Mouse (Mus musculus): ENCODE measurements around the gene Tnfrsf11a. TPM values are rescaled to one million over a fixed set of nuclear protein-coding genes. Genes with fewer than 3 reads are reported as not detected.
A peak's percentile ranks its signal among the peaks of the same experiment; 100 is the strongest.

Tnfrsf11a gene
- polyA plus RNA-seq, 1 experiment from 2014 or later, result 3.8 TPM

DNA sequence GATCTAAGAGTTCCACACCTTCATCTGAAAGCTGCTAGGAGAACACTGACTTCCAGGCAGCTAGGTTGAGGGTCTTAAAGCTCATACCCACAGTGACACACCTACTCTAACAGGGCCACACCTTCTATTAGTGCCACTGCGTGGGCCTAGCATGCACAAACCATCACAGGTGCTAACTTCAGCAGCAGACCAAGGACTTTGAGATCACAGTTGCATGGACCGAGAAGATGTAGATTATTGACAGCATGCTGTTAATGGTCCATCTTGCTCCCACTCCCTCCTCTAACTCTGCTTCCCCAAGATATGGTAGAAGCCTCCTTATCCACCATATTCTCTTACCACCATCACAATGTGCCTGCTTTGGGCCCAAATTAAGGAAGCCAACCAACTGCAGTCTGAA lies 79.2 kb downstream of the Tnfrsf11a start:
- no peak overlapping the region for H3K4me2 ChIP-seq (replicated peaks; ENCODE audit: low read depth)
- H3K4me1 ChIP-seq (replicated peaks; ENCODE audit: control insufficient read depth, insufficient read depth), result no peaks in the 10 kb centered on the region
- no peaks in the 10 kb centered on the region for H3K9me3 ChIP-seq (ENCODE audit: control insufficient read depth, low read length)
- DNase-seq (ENCODE audit: low spot score) (peak; percentile 2), ATAC-seq (ENCODE audit: low FRiP score, low TSS enrichment) (no peak)
- no peak overlapping the region for H3K9ac ChIP-seq (ENCODE audit: low read length)
- 85% methylated on average over 2 of the region's 2 CpGs for WGBS
- TF ChIP-seq EP300 (optimal IDR thresholded peaks at IDR 0.05) (no peak), CTCF (IDR thresholded peaks at IDR 0.05; ENCODE audit: low read depth) (no peak)
- H3K27me3 ChIP-seq (ENCODE audit: control insufficient read depth, insufficient read depth, low read length), result no peaks in the 10 kb centered on the region
- H3K4me3 ChIP-seq (ENCODE audit: low read depth, low read length), result no peak overlapping the region
- no peaks in the 10 kb centered on the region for H3K36me3 ChIP-seq (ENCODE audit: control insufficient read depth, insufficient read depth, low read length)
- no peak overlapping the region for H3K27ac ChIP-seq (replicated peaks)

DNA sequence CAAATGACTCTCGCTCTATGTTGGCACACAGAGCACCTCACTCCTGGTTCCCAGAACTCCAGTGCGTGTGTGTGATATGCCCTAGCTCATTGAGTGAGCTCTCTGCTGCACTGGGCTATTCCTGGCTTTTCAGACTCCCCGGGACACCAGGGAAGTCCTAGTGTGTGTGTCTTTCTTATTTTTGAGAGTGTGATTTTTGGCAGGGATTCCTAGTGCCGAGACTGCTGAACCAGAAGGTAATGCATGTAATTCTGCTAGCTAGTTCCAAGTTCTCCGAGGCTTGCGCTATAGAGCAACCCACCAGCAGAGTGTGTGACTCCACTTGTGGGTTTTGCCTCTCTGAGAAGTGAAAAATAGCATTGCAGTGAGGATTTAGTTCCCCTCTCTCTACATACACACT lies 96.1 kb downstream of the Tnfrsf11a start:
- Histone ChIP-seq H3K4me3 (ENCODE audit: low read depth, low read length) (no peak overlapping the region), H3K4me2 (replicated peaks; ENCODE audit: low read depth) (no peak overlapping the region), H3K9ac (ENCODE audit: low read length) (no peak overlapping the region), H3K27me3 (ENCODE audit: control insufficient read depth, insufficient read depth, low read length) (no peaks in the 10 kb centered on the region), H3K27ac (replicated peaks) (no peak overlapping the region), H3K9me3 (ENCODE audit: control insufficient read depth, low read length) (no peaks in the 10 kb centered on the region), H3K36me3 (ENCODE audit: control insufficient read depth, insufficient read depth, low read length) (no peaks in the 10 kb centered on the region), H3K4me1 (replicated peaks; ENCODE audit: control insufficient read depth, insufficient read depth) (0 out of 2 replicates have a peak, but pooled peaks cover 3% of the 10 kb centered on the region)
- DNase-seq (ENCODE audit: low spot score) (no peak), ATAC-seq (ENCODE audit: low FRiP score, low TSS enrichment) (no peak)
- WGBS, result 81% methylated on average over 6 of the region's 6 CpGs
- no peak for TF ChIP-seq EP300 (optimal IDR thresholded peaks at IDR 0.05)
- no peak for TF ChIP-seq CTCF (IDR thresholded peaks at IDR 0.05; ENCODE audit: low read depth)

DNA sequence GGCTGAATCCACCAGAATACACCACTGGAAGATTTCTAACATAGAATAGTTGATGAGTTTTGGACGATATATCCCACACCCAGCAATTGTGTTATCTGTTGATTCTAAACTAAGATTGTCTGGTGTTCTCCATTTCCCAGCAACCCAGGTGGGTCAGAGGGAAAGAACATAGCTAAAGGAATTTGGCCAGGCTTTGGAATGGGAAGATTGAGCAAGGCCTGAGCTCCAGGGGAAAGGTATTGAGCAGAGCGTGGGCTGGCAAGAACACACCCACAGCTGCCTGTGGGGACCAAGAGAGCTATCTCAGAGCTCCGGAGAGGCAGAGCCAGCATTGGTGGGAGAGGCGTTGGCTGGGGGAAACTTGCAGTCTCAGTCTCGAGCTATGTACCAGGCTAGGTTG lies 97.3 kb downstream of the Tnfrsf11a start:
- no peak for ATAC-seq (ENCODE audit: low FRiP score, low TSS enrichment)
- DNase-seq (ENCODE audit: low spot score), result no peak
- Histone ChIP-seq H3K27me3 (ENCODE audit: control insufficient read depth, insufficient read depth, low read length) (no peaks in the 10 kb centered on the region), H3K4me1 (replicated peaks; ENCODE audit: control insufficient read depth, insufficient read depth) (0 out of 2 replicates have a peak, but pooled peaks cover 3% of the 10 kb centered on the region), H3K4me3 (ENCODE audit: low read depth, low read length) (no peak overlapping the region), H3K9me3 (ENCODE audit: control insufficient read depth, low read length) (no peaks in the 10 kb centered on the region), H3K36me3 (ENCODE audit: control insufficient read depth, insufficient read depth, low read length) (no peaks in the 10 kb centered on the region), H3K27ac (replicated peaks) (no peak overlapping the region), H3K4me2 (replicated peaks; ENCODE audit: low read depth) (no peak overlapping the region), H3K9ac (ENCODE audit: low read length) (no peak overlapping the region)
- no peak for TF ChIP-seq EP300 (optimal IDR thresholded peaks at IDR 0.05)
- TF ChIP-seq CTCF (IDR thresholded peaks at IDR 0.05; ENCODE audit: low read depth), result no peak
- 80% methylated on average over 5 of the region's 5 CpGs for WGBS

DNA sequence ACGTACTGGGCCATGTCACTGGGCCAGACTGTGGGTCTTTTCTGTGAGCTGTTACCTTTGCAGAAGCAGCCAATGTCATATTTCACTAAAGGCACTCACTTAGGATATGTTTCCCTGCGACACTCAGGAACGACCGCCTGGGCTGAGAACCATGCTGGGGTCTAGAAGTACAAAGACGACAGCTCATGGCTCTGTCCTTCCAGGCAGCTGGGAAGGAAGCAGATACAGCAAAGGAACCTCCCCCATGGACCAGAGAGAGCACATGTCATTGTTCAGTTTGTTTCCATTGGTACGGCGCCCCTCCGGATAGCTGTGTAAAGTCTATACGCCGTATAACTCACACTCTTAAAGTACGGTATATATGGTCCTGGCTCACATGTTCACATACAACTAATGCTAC lies 97.9 kb downstream of the Tnfrsf11a start:
- DNase-seq (ENCODE audit: low spot score), result no peak

DNA sequence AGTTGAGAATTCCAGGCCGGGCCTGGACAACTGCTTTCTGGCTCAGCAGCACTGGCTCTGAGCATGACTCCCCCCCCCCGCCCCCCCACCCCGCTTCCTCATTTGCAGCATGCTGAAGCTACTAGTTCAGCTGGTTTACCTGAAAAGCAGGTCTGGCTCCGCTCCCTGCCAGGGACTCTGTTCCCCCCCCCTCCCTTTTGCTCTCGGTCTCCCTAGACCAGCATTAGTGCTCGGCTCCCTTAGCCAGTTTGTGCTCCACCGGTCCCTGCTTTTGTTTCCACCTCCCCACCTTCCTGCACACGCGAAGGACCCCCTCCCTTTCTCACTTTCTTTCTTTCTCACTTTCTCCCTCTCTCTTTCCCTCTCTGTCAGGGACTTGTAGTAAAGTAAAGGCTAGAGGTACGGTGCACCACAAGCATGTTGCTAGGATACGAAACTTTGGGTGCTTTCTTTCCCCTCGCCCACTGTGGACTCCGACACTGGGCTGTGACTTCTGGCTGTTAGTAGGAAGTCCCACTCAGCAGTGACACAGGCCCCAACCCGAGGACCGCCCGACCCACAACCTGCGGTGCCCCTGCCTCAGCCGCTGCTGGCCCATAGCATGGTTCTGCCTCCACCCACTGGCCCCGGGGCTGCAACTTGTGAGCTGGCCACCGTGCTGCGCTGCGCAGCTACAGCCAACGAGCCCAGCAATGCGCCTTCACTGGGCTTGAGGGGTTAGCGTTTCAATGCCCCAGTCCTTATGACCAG lies 100.2 kb downstream of the Tnfrsf11a start:
- TF ChIP-seq CTCF (IDR thresholded peaks at IDR 0.05; ENCODE audit: low read depth), result peak; percentile 57
- TF ChIP-seq EP300 (optimal IDR thresholded peaks at IDR 0.05), result no peak
- Histone ChIP-seq H3K36me3 (ENCODE audit: control insufficient read depth, insufficient read depth, low read length) (no peaks in the 10 kb centered on the region), H3K9me3 (ENCODE audit: control insufficient read depth, low read length) (no peaks in the 10 kb centered on the region), H3K27me3 (ENCODE audit: control insufficient read depth, insufficient read depth, low read length) (no peaks in the 10 kb centered on the region), H3K4me2 (replicated peaks; ENCODE audit: low read depth) (peak overlapping the region; percentile 44), H3K4me3 (ENCODE audit: low read depth, low read length) (no peak overlapping the region), H3K27ac (replicated peaks) (peak overlapping the region; percentile 30; the same call in 1 of the 2 replicates), H3K9ac (ENCODE audit: low read length) (no peak overlapping the region), H3K4me1 (replicated peaks; ENCODE audit: control insufficient read depth, insufficient read depth) (0 out of 2 replicates have a peak, but pooled peaks cover 3% of the 10 kb centered on the region)
- WGBS, result 24% methylated on average over 22 of the region's 25 CpGs
- DNase-seq (ENCODE audit: low spot score) (peak; percentile 50), ATAC-seq (ENCODE audit: low FRiP score, low TSS enrichment) (peak; percentile 57; the same call in 1 of the 2 replicates)

More for the DNA sequence above, 97.9 kb downstream of the Tnfrsf11a start:
- no peak overlapping the region for H3K27ac ChIP-seq (replicated peaks)
- H3K9ac ChIP-seq (ENCODE audit: low read length), result no peak overlapping the region
- no peaks in the 10 kb centered on the region for H3K9me3 ChIP-seq (ENCODE audit: control insufficient read depth, low read length)
- 0 out of 2 replicates have a peak, but pooled peaks cover 3% of the 10 kb centered on the region for H3K4me1 ChIP-seq (replicated peaks; ENCODE audit: control insufficient read depth, insufficient read depth)
- H3K27me3 ChIP-seq (ENCODE audit: control insufficient read depth, insufficient read depth, low read length), result no peaks in the 10 kb centered on the region
- H3K4me2 ChIP-seq (replicated peaks; ENCODE audit: low read depth), result no peak overlapping the region
- H3K36me3 ChIP-seq (ENCODE audit: control insufficient read depth, insufficient read depth, low read length), result no peaks in the 10 kb centered on the region
- TF ChIP-seq CTCF (IDR thresholded peaks at IDR 0.05; ENCODE audit: low read depth) (no peak), EP300 (optimal IDR thresholded peaks at IDR 0.05) (no peak)
- no peak for ATAC-seq (ENCODE audit: low FRiP score, low TSS enrichment)
- WGBS, result 86% methylated on average over 11 of the region's 11 CpGs
- no peak overlapping the region for H3K4me3 ChIP-seq (ENCODE audit: low read depth, low read length)

DNA sequence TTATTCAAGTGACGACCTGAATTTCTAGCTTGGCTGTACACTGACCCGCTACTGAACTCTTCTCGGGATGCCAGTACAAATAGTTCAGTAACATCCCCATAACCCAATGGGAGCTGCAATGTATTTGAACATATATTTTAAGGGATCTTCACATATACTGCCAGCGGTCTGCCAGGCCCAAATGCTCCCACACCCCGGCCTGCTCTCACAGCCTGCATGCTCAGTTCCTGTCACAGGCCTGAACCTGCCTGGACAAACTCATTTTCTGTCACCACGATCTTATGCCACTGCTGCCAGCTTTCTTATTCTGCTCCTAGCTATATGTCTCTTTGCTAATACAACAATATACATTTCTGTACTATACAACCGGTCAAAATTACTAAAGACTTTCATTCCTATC lies 100.9 kb downstream of the Tnfrsf11a start:
- no peak overlapping the region for H3K4me2 ChIP-seq (replicated peaks; ENCODE audit: low read depth)
- no peak for ATAC-seq (ENCODE audit: low FRiP score, low TSS enrichment)
- 65% methylated on average over 7 of the region's 7 CpGs for WGBS

More for the DNA sequence above, 100.9 kb downstream of the Tnfrsf11a start:
- Histone ChIP-seq H3K36me3 (ENCODE audit: control insufficient read depth, insufficient read depth, low read length) (no peaks in the 10 kb centered on the region), H3K4me3 (ENCODE audit: low read depth, low read length) (no peak overlapping the region), H3K27ac (replicated peaks) (peak overlapping the region; percentile 30; the same call in 1 of the 2 replicates), H3K9ac (ENCODE audit: low read length) (no peak overlapping the region), H3K9me3 (ENCODE audit: control insufficient read depth, low read length) (no peaks in the 10 kb centered on the region), H3K27me3 (ENCODE audit: control insufficient read depth, insufficient read depth, low read length) (no peaks in the 10 kb centered on the region), H3K4me1 (replicated peaks; ENCODE audit: control insufficient read depth, insufficient read depth) (0 out of 2 replicates have a peak, but pooled peaks cover 3% of the 10 kb centered on the region)
- no peak for TF ChIP-seq CTCF (IDR thresholded peaks at IDR 0.05; ENCODE audit: low read depth)
- no peak for TF ChIP-seq EP300 (optimal IDR thresholded peaks at IDR 0.05)
- no peak for DNase-seq (ENCODE audit: low spot score)

Measured in stomach, postnatal 0 days (tissue).